Mouse (Mus musculus): Measurements from ENCODE around the gene Utrn. TPM values are rescaled to one million over a fixed set of nuclear protein-coding genes. Genes with fewer than 3 reads are reported as not detected.

Gene Utrn
- total RNA-seq, 2 experiments from 2014 or later: 36.1 to 50.0 TPM

GRCm38 (mm10) chr10:12474850-12475621 is 394.1 kb downstream of the Utrn start:
- no peak for ATAC-seq (ENCODE audit: poor library complexity, severe bottlenecking)

DNA sequence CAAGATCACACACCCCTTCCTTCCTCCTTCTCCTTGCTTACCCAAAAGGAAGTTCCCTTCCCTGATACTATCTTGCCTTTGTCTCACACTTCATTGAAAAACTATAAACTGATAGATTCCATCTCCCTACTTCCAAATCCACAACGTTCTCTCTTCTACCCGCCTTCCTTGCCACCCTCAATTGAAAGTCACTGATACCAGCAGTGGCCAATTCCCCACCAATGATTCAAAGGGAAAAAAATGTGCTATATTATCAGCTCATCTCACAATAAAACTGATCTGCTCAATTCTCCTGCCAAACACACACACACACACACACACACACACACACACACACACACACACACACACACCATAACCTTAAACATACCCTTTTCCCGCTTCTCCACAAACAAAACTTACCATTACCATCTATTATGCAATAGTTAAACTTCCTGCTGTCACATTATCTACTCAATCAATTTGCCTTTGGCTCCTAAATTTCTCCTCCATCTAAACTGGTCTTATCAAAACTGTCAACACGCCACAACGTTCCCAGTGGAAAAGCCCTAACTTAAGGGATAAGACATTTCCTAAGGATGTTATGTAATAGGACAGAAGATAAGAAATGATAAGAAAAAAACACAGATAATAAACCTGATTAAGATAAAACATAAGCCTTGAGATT is 399.6 kb downstream of the Utrn start:
- ATAC-seq (ENCODE audit: poor library complexity, severe bottlenecking): no peak

DNA sequence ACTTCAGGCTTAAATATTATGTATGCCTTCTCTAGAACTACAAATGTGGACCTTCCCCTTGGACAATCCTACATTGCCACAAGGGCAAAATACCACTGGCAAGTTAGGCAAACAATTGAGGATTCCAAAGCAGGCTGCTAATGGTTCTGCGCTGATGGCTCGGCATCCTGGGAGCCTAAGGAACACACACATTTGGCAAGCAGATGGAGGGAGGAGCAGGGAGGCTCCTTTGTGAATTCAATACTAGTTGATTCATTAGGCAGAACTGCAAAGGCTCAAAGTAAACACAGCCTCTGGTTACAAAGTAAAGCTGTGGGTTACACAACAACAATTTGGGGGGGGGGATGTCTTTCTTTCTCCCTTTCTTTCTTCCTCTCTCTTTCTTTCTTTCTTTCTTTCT is 401.6 kb downstream of the Utrn start:
- no peak for ATAC-seq (ENCODE audit: poor library complexity, severe bottlenecking)

- no peak for ATAC-seq (ENCODE audit: poor library complexity, severe bottlenecking)
Observed at GRCm38 (mm10) chr10:12460945-12461344, 408.2 kb downstream of the Utrn start.

- no peak for ATAC-seq (ENCODE audit: poor library complexity, severe bottlenecking)
Observed at GRCm38 (mm10) chr10:12456867-12457266, 412.3 kb downstream of the Utrn start.

DNA sequence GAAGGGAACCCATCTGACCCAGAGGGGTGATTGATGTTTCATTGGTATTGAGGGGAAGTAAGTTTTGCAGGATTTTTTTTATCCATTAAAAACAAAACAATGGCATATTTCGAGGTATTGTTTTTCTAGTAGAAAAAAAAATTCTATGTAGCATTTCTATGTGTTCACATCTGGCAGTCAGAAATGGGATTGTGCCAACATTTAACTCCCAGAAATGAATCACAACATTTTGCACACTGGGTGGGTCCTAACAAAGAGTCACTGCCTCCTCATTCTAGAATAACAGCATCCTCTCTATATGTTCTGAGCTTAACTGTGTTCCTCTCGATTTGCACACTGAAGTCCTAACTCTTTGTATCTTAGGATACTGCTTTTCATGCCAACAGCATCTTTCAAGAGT is 416.5 kb downstream of the Utrn start:
- ATAC-seq (ENCODE audit: poor library complexity, severe bottlenecking): no peak

DNA sequence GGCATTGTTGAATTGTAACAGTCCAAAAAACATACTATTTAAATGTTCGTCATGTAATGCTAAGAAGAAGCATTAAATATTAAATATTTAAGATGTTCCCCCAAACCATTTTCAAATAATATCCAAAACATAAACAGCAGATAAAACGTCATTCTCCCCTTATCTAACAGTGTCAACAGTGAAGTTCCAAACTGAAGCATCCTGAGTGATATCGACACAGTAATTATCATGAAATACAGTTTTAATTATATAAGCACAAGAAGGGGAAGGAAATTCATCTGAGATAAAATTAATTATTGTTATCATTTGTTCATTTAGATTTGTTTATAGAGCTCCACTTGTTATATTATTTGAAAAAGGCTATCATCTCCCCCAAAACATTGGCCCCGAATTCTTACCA is 425.0 kb downstream of the Utrn start:
- ATAC-seq (ENCODE audit: poor library complexity, severe bottlenecking): no peak

DNA sequence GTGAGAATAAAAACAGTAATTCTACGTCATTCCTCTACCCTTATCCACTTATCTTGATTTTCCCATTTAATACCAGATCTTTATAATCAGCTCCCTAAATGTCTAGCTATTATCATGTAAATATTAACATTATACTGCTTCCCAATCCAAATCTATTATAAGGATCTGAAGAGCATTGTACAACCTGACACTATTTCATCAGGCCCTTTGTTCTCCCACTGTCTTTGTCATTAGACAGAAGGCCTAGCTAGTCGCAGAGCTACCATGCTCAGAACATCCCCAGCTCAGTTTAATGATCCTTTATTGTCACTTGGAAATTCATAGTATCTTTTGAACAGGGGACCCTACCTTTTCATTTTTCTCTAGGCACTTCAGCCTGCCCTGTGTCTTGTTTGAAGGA is 436.0 kb downstream of the Utrn start:
- ATAC-seq (ENCODE audit: poor library complexity, severe bottlenecking): no peak

DNA sequence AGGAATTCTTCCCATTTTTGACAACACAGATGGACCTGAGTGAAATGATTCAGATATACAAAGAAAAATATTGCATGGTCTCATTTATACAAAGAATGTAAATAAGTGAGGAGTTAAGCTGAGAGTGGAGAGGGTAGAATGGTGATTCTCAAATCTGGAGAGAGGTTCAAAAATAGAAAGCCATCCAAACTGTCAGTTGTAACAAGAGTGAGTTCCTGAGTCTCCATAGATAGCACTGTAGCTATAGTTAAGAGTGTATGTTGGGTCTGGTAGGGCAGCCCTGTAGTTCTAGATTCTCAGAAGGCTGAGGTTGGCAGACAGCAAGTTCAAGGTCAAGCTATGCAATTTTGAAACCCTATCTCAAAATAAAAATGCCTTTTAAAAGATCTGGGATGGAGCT is 438.8 kb downstream of the Utrn start:
- no peak for ATAC-seq (ENCODE audit: poor library complexity, severe bottlenecking)

GRCm38 (mm10) chr10:12426866-12427265 is 442.3 kb downstream of the Utrn start:
- no peak for ATAC-seq (ENCODE audit: poor library complexity, severe bottlenecking)

DNA sequence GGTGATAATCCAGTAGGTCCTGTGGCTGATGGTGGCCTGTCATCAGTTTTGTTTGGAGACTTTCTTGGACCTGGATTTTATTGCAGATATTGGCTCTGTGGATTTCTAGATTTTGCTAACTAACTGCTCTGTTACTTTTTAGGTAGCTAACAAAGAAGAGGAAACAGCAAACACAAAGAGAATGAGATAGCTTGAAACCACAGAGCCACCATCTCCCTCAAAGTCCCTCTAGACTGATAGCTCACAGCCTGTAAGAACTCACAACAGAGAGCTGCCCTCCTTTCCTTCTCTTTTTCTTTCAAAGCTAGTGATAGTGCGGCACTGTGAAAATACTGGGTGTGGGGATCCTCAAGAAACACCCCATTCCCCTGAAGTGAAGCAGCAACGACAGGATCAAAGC is 444.2 kb downstream of the Utrn start:
- no peak for ATAC-seq (ENCODE audit: poor library complexity, severe bottlenecking)

GRCm38 (mm10) chr10:12423994-12424725 is 445.0 kb downstream of the Utrn start:
- ATAC-seq (ENCODE audit: poor library complexity, severe bottlenecking): no peak

GRCm38 (mm10) chr10:12414967-12415366 is 454.2 kb downstream of the Utrn start:
- ATAC-seq (ENCODE audit: poor library complexity, severe bottlenecking): no peak

DNA sequence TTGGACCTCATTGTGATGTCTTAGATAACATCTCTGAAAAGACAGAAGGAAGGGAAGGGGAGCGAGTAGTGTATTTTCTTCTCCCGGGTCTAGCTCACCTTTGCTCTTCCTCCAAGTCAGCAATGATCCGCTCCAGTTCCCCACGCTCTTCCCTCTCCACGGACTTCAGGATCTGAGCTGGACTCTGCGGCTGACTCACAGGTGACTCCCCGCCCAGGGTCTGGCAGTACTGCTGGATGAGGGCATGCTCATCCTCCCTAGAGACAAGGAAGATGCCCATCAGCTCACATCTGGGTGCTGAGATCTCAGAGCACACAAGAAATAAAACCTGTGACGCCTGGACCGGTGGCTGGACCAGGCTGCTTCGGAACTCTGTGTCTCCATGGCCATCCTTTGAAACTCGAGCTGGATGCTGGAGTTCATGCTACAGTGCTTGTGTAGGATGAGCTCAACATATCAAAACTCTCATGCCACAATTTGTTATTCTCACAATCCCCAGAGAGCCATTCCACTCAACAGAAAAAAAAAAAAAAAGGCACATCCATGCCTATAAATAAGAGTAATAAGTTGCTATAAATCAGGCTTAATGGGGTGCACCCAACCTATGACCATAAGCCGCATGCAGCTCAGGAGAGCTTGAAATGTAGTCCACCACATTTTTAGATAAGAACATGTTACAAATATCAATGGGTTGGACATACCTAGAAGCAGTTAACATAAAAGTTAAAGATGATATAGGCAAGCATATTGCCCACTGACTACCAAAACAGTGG is 462.6 kb downstream of the Utrn start:
- no peak for ATAC-seq (ENCODE audit: poor library complexity, severe bottlenecking)

DNA sequence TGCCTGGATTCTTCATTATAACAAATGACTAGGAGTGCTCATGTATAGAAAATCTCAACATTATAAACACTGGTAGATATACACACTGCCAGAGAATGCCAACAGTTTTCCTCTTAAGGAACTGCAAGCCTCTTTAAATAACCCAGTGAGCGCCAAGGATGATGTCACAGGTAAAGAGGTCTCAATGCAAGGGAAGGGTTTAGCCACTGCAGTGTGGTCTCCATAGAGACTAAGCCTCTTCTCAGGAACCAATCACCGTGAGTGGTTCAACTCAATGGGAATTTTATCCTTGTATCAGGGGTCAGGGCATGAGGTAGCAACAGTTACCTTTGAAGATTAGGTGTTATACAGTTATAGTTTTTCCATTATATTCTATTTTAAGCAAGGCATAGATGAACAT is 469.7 kb downstream of the Utrn start:
- ATAC-seq (ENCODE audit: poor library complexity, severe bottlenecking): no peak

DNA sequence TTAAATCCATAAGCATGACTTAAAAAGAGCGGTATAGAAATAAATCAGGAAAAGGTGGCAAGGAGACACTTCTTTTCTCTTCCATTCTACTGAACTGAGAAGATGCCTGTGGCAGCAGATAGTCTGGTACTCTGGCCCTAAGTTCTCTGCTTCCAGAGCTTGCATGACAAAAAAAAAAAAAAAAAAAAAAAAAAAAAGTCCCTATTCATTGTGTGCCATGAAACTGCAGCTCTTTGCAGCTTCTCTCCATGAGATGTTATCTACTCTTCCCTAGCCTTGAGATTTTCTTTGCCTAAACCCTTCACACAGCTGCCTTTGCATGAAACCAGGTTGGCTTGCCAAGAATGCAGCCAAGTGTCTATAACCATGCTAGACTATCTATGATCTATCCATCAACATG is 489.0 kb downstream of the Utrn start:
- ATAC-seq (ENCODE audit: poor library complexity, severe bottlenecking): no peak

DNA sequence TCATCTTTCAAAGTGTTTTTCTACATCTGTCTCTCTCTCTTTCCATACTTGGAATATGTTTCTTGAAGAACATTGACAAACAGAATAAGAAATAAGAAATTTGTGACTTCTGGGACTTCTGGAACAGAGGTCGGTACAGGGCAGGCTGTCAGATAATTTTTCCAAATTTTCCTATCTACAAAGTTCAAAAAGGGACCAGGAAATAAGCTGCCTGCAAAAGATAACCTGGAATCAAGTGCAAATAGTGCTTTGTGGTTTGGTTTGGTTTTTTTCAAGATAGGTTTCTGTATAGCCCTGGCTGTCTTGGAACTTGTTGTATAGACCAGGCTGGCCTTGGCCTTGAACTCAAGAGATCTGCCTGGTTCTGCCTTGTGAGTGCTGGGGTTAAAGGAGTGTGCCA is 490.0 kb downstream of the Utrn start:
- ATAC-seq (ENCODE audit: poor library complexity, severe bottlenecking): no peak

- ATAC-seq (ENCODE audit: poor library complexity, severe bottlenecking): no peak
Observed at GRCm38 (mm10) chr10:12377727-12378126, 491.4 kb downstream of the Utrn start.

DNA sequence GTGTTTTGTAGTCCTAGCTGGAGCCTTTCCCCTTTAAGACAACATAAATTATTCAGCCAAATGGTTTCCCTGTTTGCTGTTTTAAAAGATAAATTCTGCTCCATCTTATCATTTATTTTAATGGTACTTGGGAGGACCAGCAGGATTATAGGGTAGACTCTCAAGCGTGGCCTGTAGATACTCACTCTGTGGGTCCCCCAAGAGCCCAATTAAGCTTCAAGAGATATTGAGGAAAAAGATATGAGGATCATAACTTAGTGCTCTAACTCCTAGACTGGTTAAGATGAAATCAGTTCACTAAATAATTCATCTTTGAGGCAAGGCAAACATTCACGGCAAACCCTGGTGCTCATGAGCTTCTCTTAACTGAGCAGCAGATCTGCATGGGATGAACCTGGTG is 493.1 kb downstream of the Utrn start:
- ATAC-seq (ENCODE audit: poor library complexity, severe bottlenecking): no peak

DNA sequence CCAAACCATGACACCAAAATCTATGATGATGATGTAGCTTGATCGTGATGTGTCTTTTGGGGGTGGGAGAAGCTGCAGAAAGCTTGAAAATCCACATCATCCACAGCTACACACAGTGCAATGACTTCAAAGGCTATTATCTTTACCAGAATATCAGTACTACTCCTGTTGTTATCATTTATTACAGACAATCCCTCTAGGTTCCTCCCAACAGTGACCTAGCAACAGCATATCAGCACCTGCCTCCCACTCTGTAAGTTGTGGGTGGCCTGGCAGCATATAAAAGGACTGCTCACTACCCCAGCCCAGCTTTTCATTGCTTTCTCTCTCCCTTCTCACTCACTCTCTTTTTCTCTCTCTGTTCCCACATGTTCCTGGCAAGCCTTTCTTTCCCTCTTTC is 494.4 kb downstream of the Utrn start:
- ATAC-seq (ENCODE audit: poor library complexity, severe bottlenecking): no peak

DNA sequence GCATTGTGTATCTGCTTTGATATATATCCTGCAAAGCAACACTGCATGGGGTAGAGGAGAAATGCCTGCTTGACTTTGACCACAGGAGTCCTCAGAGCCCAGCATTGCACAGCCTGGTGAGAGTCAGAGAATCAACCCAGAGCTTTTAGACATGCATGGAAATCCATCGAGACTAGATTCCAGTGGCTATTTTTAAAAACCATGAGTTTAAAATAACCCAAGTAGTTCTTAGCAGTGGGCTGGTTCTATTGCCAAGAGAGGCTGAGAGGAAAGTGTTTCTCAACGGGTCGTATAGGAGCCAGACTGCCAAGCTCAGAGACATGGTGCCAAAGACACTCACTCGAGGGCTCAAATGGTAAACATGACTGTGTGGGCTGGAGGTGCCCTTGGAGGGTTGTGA is 514.6 kb downstream of the Utrn start:
- ATAC-seq (ENCODE audit: poor library complexity, severe bottlenecking): no peak

All from megakaryocyte, adult 5-6 weeks (primary cell).